Mouse (Mus musculus): ENCODE measurements around the gene Nisch. TPM values are rescaled to one million over a fixed set of nuclear protein-coding genes. Genes with fewer than 3 reads are reported as not detected.
A peak's percentile ranks its signal among the peaks of the same experiment; 100 is the strongest.

The Nisch gene
- polyA plus RNA-seq, 1 experiment: 524 TPM

DNA sequence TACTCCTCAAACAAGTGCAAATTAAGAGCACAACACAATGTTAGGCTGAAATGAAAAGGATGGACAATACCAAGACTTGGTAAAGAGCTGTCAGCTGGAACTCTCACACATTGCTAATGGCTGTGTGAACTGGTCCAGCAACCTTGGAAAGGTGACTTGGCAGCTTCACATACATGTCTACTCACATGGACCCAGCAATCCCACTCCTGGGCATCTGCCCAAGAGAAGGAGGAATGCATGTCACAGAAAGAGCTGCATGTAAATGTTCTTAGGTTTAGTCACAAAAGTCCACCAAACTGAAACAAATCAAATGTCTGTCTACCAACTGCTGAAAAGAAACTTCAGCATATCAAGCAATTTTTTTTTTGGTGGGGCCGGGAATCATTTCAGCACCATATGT is 29.2 kb upstream of the Nisch start:
- H3K4me1 ChIP-seq (ENCODE audit: control insufficient read depth, insufficient read depth, low read length): peaks cover 5% of the 10 kb centered on the region; the same call in 1 of the 2 replicates

DNA sequence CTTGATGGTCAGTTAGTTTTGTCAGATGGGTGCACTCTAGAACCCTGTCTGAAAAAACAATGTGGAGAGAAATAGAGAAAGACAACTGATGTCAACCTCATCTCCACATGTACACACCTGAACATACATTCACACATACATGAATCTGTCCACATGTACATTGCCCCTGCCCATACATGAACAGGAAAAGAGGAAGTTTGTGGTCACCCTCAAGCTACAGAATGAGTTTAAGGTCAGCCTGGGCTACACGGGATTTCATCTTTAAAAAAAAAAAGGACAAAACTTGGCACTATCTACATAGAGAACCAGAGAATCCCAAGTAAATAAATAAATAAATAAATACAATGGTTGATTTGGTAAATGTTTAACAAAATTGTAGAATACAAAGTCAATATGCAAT is 28.0 kb upstream of the Nisch start:
- no peak overlapping the region for H3K27ac ChIP-seq (ENCODE audit: insufficient read depth, low read length)
- TF ChIP-seq CTCF (IDR thresholded peaks at IDR 0.05; ENCODE audit: borderline replicate concordance, insufficient read depth, low read length) (no peak), POLR2A (IDR thresholded peaks at IDR 0.05; ENCODE audit: low read depth, low read length) (no peak)
- H3K4me1 ChIP-seq (ENCODE audit: control insufficient read depth, insufficient read depth, low read length): peaks cover 5% of the 10 kb centered on the region; the same call in 1 of the 2 replicates
- H3K4me3 ChIP-seq (ENCODE audit: insufficient read depth, low read length): no peak overlapping the region

More for the DNA sequence above, 29.2 kb upstream of the Nisch start:
- no peak overlapping the region for H3K4me3 ChIP-seq (ENCODE audit: insufficient read depth, low read length)
- H3K27ac ChIP-seq (ENCODE audit: insufficient read depth, low read length): peak overlapping the region; percentile 6; the same call in 1 of the 2 replicates
- TF ChIP-seq POLR2A (IDR thresholded peaks at IDR 0.05; ENCODE audit: low read depth, low read length) (no peak), CTCF (IDR thresholded peaks at IDR 0.05; ENCODE audit: borderline replicate concordance, insufficient read depth, low read length) (no peak)

DNA sequence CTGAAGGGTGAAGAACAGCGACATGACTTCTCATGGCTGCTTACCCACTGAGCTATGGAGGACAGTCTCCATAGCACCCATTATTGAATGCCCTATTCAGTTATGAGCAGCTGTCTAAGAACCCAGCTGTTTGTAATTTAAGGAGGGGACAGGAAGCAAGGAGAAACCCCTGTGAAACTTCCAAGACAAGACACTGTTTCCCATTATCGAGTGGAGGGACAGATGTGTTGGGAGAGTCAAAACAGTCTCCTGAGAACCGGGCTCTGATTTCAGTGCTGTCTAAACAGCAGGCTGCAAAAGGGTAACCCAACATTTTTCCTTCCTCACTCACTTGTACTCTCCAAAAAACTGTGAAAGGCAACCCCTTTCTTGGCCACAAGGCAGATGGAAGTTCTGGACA is 23.8 kb upstream of the Nisch start:
- TF ChIP-seq POLR2A (IDR thresholded peaks at IDR 0.05; ENCODE audit: low read depth, low read length) (no peak), CTCF (IDR thresholded peaks at IDR 0.05; ENCODE audit: borderline replicate concordance, insufficient read depth, low read length) (no peak)
- H3K4me3 ChIP-seq (ENCODE audit: insufficient read depth, low read length): no peak overlapping the region
- H3K27ac ChIP-seq (ENCODE audit: insufficient read depth, low read length): no peak overlapping the region
- no peaks in the 10 kb centered on the region for H3K4me1 ChIP-seq (ENCODE audit: control insufficient read depth, insufficient read depth, low read length)

DNA sequence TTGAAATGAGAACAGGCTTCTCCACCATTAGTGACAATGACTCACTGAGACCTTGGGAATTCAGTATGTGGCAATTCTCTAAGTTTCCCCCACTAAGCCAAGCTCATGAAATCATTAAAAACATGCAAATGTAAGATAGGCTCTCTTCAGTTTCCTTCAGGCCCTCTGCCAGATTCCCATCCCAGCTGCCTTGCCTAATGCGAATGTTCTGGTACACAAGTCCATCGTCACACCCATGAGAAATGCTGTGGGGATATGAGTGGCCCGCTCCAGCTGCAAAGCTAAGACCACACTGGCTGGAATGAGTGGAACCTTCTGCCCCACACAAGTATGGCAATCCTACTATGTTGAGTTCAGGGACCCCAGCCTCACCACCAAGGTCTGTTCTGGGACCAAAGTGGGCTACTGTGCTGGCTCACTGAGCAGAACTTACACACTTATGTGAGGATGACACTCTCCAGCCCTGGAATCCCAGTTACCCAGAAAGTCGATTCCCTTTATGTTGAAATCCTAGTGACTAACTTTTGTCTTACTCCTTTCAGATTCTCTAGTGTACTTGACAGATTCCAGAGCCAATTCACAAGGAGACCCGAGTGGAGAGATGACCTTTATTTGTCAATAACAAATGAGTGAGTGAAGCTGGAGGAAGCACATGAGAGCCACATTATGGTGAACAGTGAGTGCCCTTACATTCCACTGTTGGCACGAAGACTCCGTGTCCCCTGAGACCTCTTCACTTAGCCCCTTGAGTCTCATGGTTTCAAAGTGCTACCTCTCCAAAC is 20.5 kb upstream of the Nisch start:
- no peak for TF ChIP-seq CTCF (IDR thresholded peaks at IDR 0.05; ENCODE audit: borderline replicate concordance, insufficient read depth, low read length)
- Histone ChIP-seq H3K4me3 (ENCODE audit: insufficient read depth, low read length) (no peak overlapping the region), H3K4me1 (ENCODE audit: control insufficient read depth, insufficient read depth, low read length) (no peaks in the 10 kb centered on the region), H3K27ac (ENCODE audit: insufficient read depth, low read length) (no peak overlapping the region)

DNA sequence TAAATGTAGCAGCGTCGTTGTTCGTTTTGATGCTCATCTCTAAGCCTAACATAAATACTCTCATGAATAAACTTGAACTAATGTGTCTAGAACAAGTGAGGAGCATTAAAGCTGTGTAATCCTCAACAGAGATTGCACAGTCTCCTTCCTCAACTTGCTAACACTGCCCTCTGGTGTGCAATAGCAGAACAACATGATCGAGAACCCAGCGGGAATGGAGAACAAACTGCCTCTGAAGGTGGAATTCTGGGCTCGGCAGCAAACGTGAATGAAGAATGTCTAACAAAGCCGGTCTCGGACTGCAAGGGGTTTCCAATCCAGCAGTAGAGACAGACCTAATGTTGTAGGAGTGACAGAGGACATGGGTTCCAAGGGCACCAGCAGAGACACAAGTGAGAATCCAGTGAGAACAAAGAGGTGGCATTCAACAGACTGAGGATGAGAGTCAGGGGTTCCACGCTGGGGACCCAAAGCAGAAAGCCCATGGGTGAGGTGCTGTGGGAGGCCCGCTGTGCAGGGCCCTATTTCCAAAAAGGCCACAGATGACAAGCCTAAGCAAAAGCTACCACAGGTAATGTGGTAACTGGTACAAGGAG is 17.3 kb upstream of the Nisch start:
- TF ChIP-seq CTCF (IDR thresholded peaks at IDR 0.05; ENCODE audit: borderline replicate concordance, insufficient read depth, low read length): peak; percentile 9; the same call in 1 of the 2 replicates
- no peak for TF ChIP-seq POLR2A (IDR thresholded peaks at IDR 0.05; ENCODE audit: low read depth, low read length)
- H3K27ac ChIP-seq (ENCODE audit: insufficient read depth, low read length): no peak overlapping the region
- H3K4me1 ChIP-seq (ENCODE audit: control insufficient read depth, insufficient read depth, low read length): no peaks in the 10 kb centered on the region
- H3K4me3 ChIP-seq (ENCODE audit: insufficient read depth, low read length): no peak overlapping the region

DNA sequence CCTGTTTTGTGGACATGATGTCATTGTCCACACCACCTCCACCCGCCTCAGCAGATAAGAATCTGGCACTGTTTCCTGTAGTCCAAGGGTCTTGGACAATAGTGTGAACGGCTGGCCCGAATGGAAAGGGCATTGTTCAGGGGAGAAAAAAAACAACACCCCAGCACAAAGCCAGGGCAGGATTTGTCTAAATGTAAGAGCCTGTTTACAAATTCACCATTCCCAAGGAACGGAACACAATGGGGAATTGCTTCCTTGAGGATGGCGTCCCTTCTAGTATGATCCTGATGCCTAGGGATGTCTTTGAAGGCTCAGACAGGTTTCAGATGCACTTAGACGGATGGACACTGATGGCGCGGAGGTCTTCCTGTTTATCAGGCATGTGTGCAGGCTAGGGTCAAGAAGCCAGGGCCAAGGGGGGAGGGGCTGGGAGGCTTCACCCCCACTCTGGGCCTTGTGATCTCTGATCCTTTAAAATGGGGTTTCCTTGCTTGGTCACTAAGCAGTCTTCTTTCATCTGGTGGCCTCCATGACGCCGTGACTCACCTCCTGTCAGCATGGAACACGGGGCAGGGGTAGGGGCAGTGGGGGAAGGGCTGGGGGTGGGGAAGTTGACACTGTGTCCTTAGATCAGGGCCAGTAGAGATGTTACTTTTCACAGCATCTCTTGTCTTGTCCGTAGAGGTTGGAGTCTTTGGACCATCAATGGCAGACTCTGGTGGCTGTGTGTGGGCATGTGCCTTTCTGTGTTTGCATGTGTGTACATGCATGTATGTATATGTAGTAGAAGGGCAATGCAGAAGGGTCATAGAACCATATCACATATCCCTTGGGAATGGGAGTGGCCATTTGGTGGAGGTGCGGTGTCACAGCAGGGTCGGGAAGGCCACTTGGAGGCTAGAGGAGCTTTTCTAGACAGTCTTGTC is 16.6 kb upstream of the Nisch start:
- Histone ChIP-seq H3K4me1 (ENCODE audit: control insufficient read depth, insufficient read depth, low read length) (no peaks in the 10 kb centered on the region), H3K27ac (ENCODE audit: insufficient read depth, low read length) (no peak overlapping the region), H3K4me3 (ENCODE audit: insufficient read depth, low read length) (no peak overlapping the region)
- TF ChIP-seq CTCF (IDR thresholded peaks at IDR 0.05; ENCODE audit: borderline replicate concordance, insufficient read depth, low read length) (no peak), POLR2A (IDR thresholded peaks at IDR 0.05; ENCODE audit: low read depth, low read length) (no peak)

GRCm38 (mm10) chr14:31232404-31233069 is 15.8 kb upstream of the Nisch start:
- H3K4me3 ChIP-seq (ENCODE audit: insufficient read depth, low read length): no peak overlapping the region
- TF ChIP-seq CTCF (IDR thresholded peaks at IDR 0.05; ENCODE audit: borderline replicate concordance, insufficient read depth, low read length) (no peak), POLR2A (IDR thresholded peaks at IDR 0.05; ENCODE audit: low read depth, low read length) (no peak)
- H3K4me1 ChIP-seq (ENCODE audit: control insufficient read depth, insufficient read depth, low read length): no peaks in the 10 kb centered on the region
- H3K27ac ChIP-seq (ENCODE audit: insufficient read depth, low read length): no peak overlapping the region

- Histone ChIP-seq H3K4me1 (ENCODE audit: control insufficient read depth, insufficient read depth, low read length) (no peaks in the 10 kb centered on the region), H3K27ac (ENCODE audit: insufficient read depth, low read length) (no peak overlapping the region), H3K4me3 (ENCODE audit: insufficient read depth, low read length) (no peak overlapping the region)
- no peak for TF ChIP-seq CTCF (IDR thresholded peaks at IDR 0.05; ENCODE audit: borderline replicate concordance, insufficient read depth, low read length)
Measured at GRCm38 (mm10) chr14:31230442-31230841, 13.7 kb upstream of the Nisch start.

GRCm38 (mm10) chr14:31228234-31228633 is 11.5 kb upstream of the Nisch start:
- TF ChIP-seq CTCF (IDR thresholded peaks at IDR 0.05; ENCODE audit: borderline replicate concordance, insufficient read depth, low read length) (no peak), POLR2A (IDR thresholded peaks at IDR 0.05; ENCODE audit: low read depth, low read length) (no peak)
- H3K27ac ChIP-seq (ENCODE audit: insufficient read depth, low read length): no peak overlapping the region
- H3K4me3 ChIP-seq (ENCODE audit: insufficient read depth, low read length): no peak overlapping the region
- H3K4me1 ChIP-seq (ENCODE audit: control insufficient read depth, insufficient read depth, low read length): no peaks in the 10 kb centered on the region
